Mouse (Mus musculus): ENCODE measurements around the gene Gm28919. TPM values are rescaled to one million over a fixed set of nuclear protein-coding genes. Genes with fewer than 3 reads are reported as not detected.
"Not testable (repeated sequence)": the region's sequence is repeated elsewhere in the genome, so short reads cannot be mapped to it uniquely, and the experiment has no call there.

Gene Gm28919
- not detected in 2 replicates for polyA plus RNA-seq (2015; fragmentation: Nextera tagmentation; extraction: Ambion mirVana)

GRCm38 (mm10) chrY:6583246-6583645 lies at the start of gene Gm28919:
TSS of gene Gm28919 (plus strand) at chrY:6583546.
- 72% methylated on average over 2 of the region's 7 CpGs for WGBS
- H3K27ac ChIP-seq; H3K4me3 ChIP-seq (replicated peaks); H3K9ac ChIP-seq; H3K36me3 ChIP-seq; H3K9me3 ChIP-seq; ATAC-seq; H3K27me3 ChIP-seq (replicated peaks); H3K4me2 ChIP-seq (replicated peaks); H3K4me1 ChIP-seq (replicated peaks): not testable (repeated sequence)

Other genes with a start within 250 kb of the Gm28919 start
- gene Gm21719, start 99.3 kb downstream of the Gm28919 start, polyA plus RNA-seq (2015; fragmentation: Nextera tagmentation; extraction: Ambion mirVana): not detected in 2 replicates

All from intestine, embryonic 15.5 days (tissue).